Mouse (Mus musculus): Measurements from ENCODE around the gene Lypla2.
"Not testable (repeated sequence)": the region's sequence is repeated elsewhere in the genome, so short reads cannot be mapped to it uniquely, and the experiment has no call there.

The Lypla2 gene

GRCm38 (mm10) chr4:135972556-135972906 is at the start of gene Lypla2:
TSS of gene Lypla2 (minus strand) at chr4:135972626.
- peak; percentile 47 for DNase-seq (ENCODE audit: low read depth, low spot score)

- DNase-seq (ENCODE audit: low read depth, low spot score): peak; percentile 99
These were observed 49.2 kb upstream of the Lypla2 start, which contains the start of gene Eloa for GRCm38 (mm10) chr4:136021549-136022047. TSS of gene Eloa (minus strand) at chr4:136021763.

- DNase-seq (ENCODE audit: low read depth, low spot score): no peak
These were observed 48.5 kb upstream of the Lypla2 start for GRCm38 (mm10) chr4:136020743-136021548.

- no peak for DNase-seq (ENCODE audit: low read depth, low spot score)
These were observed 43.7 kb upstream of the Lypla2 start for GRCm38 (mm10) chr4:136016059-136016602.

GRCm38 (mm10) chr4:136010586-136010985 is 38.2 kb upstream of the Lypla2 start:
- no peak for DNase-seq (ENCODE audit: low read depth, low spot score)

GRCm38 (mm10) chr4:136008782-136009447 is 36.5 kb upstream of the Lypla2 start:
- no peak for DNase-seq (ENCODE audit: low read depth, low spot score)

- DNase-seq (ENCODE audit: low read depth, low spot score): no peak
These were observed 34.4 kb upstream of the Lypla2 start for GRCm38 (mm10) chr4:136006821-136007220.

- no peak for DNase-seq (ENCODE audit: low read depth, low spot score)
These were observed 32.5 kb upstream of the Lypla2 start for GRCm38 (mm10) chr4:136004921-136005320.

GRCm38 (mm10) chr4:136004107-136004675 is 31.8 kb upstream of the Lypla2 start:
- no peak for DNase-seq (ENCODE audit: low read depth, low spot score)

- no peak for DNase-seq (ENCODE audit: low read depth, low spot score)
These were observed 22.7 kb upstream of the Lypla2 start for GRCm38 (mm10) chr4:135995118-135995517.

- DNase-seq (ENCODE audit: low read depth, low spot score): no peak
These were observed 21.5 kb upstream of the Lypla2 start for GRCm38 (mm10) chr4:135993941-135994340.

GRCm38 (mm10) chr4:135987714-135988113 is 15.3 kb upstream of the Lypla2 start:
- DNase-seq (ENCODE audit: low read depth, low spot score): no peak

GRCm38 (mm10) chr4:135986943-135987710 is 14.7 kb upstream of the Lypla2 start, which contains the start of gene Pithd1:
TSS of gene Pithd1 (minus strand) at chr4:135987264.
- peak; percentile 93 for DNase-seq (ENCODE audit: low read depth, low spot score)

- no peak for DNase-seq (ENCODE audit: low read depth, low spot score)
These were observed 14.0 kb upstream of the Lypla2 start for GRCm38 (mm10) chr4:135986301-135986942.

- no peak for DNase-seq (ENCODE audit: low read depth, low spot score)
These were observed 13.3 kb upstream of the Lypla2 start for GRCm38 (mm10) chr4:135985769-135986168.

GRCm38 (mm10) chr4:135985193-135985592 is 12.8 kb upstream of the Lypla2 start:
- no peak for DNase-seq (ENCODE audit: low read depth, low spot score)

- DNase-seq (ENCODE audit: low read depth, low spot score): no peak
These were observed 12.1 kb upstream of the Lypla2 start for GRCm38 (mm10) chr4:135984556-135984955.

- DNase-seq (ENCODE audit: low read depth, low spot score): no peak
These were observed 9.2 kb upstream of the Lypla2 start for GRCm38 (mm10) chr4:135981524-135982063.

- DNase-seq (ENCODE audit: low read depth, low spot score): not testable (repeated sequence)
These were observed 7.8 kb upstream of the Lypla2 start for GRCm38 (mm10) chr4:135980223-135980622.

- DNase-seq (ENCODE audit: low read depth, low spot score): no peak
These were observed 3.7 kb upstream of the Lypla2 start for GRCm38 (mm10) chr4:135976146-135976545.

All from ES-CJ7 (cell line).